Mouse (Mus musculus): ENCODE results near the gene Nprl2. TPM values are rescaled to one million over a fixed set of nuclear protein-coding genes. Genes with fewer than 3 reads are reported as not detected.
"Not testable (repeated sequence)": the region's sequence is repeated elsewhere in the genome, so short reads cannot be mapped to it uniquely, and the experiment has no call there.

Gene Nprl2
- total and polyA plus RNA-seq, 3 experiments = 12.6 to 31.4 (median 16.3) TPM

- peaks cover 23 to 58% of the 10 kb centered on the region in 2 experiments for H3K4me1 ChIP-seq (ENCODE audit: control insufficient read depth in 1 of 2, insufficient read depth in 2 of 2)
- peak overlapping the region; percentile 21 for H3K27ac ChIP-seq (ENCODE audit: insufficient read depth, low read depth)
- H3K79me2 ChIP-seq (replicated peaks; ENCODE audit: control insufficient read depth, extremely low read depth, insufficient read depth, poor library complexity, severe bottlenecking); H3K9me3 ChIP-seq (replicated peaks; ENCODE audit: low read length); in situ Hi-C loops (cut with MboI; ENCODE audit: low pct_ligation_motif_present, low pct_unique_long_range_greater_than_20kb, low sequenced_read_pairs); H3K27me3 ChIP-seq (replicated peaks); dilution Hi-C loops (cut with MboI; ENCODE audit: extremely low pct_ligation_motif_present, extremely low pct_unique_long_range_greater_than_20kb, low sequenced_read_pairs); H3K4me2 ChIP-seq (ENCODE audit: insufficient read depth, low read depth, poor library complexity, severe bottlenecking); H3K4me3 ChIP-seq (replicated peaks in 1 of 3; ENCODE audit: low read depth in 2 of 3, low read length in 2 of 3, poor library complexity in 1 of 3); H3K9ac ChIP-seq (ENCODE audit: insufficient read depth, low read depth): not testable (repeated sequence)
- peak; percentile 55 for DNase-seq (ENCODE audit: extremely low read depth)
- 0 out of 2 replicates have a peak, but pooled peaks have one; percentile 36 for TF ChIP-seq CHD2 (IDR thresholded peaks at IDR 0.05; ENCODE audit: low read length)
- peak; percentile 7 for TF ChIP-seq RAD21 (IDR thresholded peaks at IDR 0.05; ENCODE audit: low read depth, low read length)
- TF ChIP-seq CTCF (conservative IDR thresholded peaks at IDR 0.05 in 1 of 2, IDR thresholded peaks at IDR 0.05 in 1 of 2; ENCODE audit: low read depth in 2 of 2, low read length in 2 of 2) = peak in 1 of 2 experiments; percentile 51; a peak in 2 of 4 replicates
- 0 out of 2 replicates have a peak, but pooled peaks have one; percentile 15 for TF ChIP-seq SMC3 (IDR thresholded peaks at IDR 0.05; ENCODE audit: low read depth, low read length)
- H3K36me3 ChIP-seq (replicated peaks in 1 of 2; ENCODE audit: control insufficient read depth in 1 of 2, insufficient read depth in 1 of 2, low read length in 1 of 2) = peaks cover 26 to 50% of the 10 kb centered on the region in 2 experiments
Observed at GRCm38 (mm10) chr9:107565556-107565955, 23.5 kb downstream of the Nprl2 start.

GRCm38 (mm10) chr9:107566041-107566709 is 24.1 kb downstream of the Nprl2 start:
- Histone ChIP-seq H3K4me1 (ENCODE audit: control insufficient read depth in 1 of 2, insufficient read depth in 2 of 2) (peaks cover 23 to 65% of the 10 kb centered on the region in 2 experiments), H3K36me3 (replicated peaks in 1 of 2; ENCODE audit: control insufficient read depth in 1 of 2, insufficient read depth in 1 of 2, low read length in 1 of 2) (peaks cover 29 to 50% of the 10 kb centered on the region in 2 experiments), H3K27me3 (replicated peaks) (no peaks in the 10 kb centered on the region), H3K79me2 (replicated peaks; ENCODE audit: control insufficient read depth, extremely low read depth, insufficient read depth, poor library complexity, severe bottlenecking) (peaks cover 9% of the 10 kb centered on the region), H3K9ac (ENCODE audit: insufficient read depth, low read depth) (no peak overlapping the region), H3K9me3 (replicated peaks; ENCODE audit: low read length) (no peaks in the 10 kb centered on the region), H3K4me3 (replicated peaks in 1 of 3; ENCODE audit: low read depth in 2 of 3, low read length in 2 of 3, poor library complexity in 1 of 3) (no peak overlapping the region), H3K27ac (ENCODE audit: insufficient read depth, low read depth) (no peak overlapping the region), H3K4me2 (ENCODE audit: insufficient read depth, low read depth, poor library complexity, severe bottlenecking) (no peak overlapping the region)
- dilution Hi-C loops (cut with MboI; ENCODE audit: extremely low pct_ligation_motif_present, extremely low pct_unique_long_range_greater_than_20kb, low sequenced_read_pairs) = no loop called here
- DNase-seq (ENCODE audit: extremely low read depth) = peak; percentile 77
- in situ Hi-C loops (cut with MboI; ENCODE audit: low pct_ligation_motif_present, low pct_unique_long_range_greater_than_20kb, low sequenced_read_pairs) = no loop called here
- TF ChIP-seq UBTF (IDR thresholded peaks at IDR 0.05; ENCODE audit: low read depth, low read length) = no peak
- no peak for TF ChIP-seq JUND (conservative IDR thresholded peaks at IDR 0.05; ENCODE audit: low read depth, low read length)
- TF ChIP-seq NELFE (IDR thresholded peaks at IDR 0.05; ENCODE audit: low read depth, low read length) = no peak
- no peak for TF ChIP-seq ELF1 (IDR thresholded peaks at IDR 0.05; ENCODE audit: low read depth, low read length)
- 0 out of 2 replicates have a peak, but pooled peaks have one; percentile 35 for TF ChIP-seq RCOR1 (conservative IDR thresholded peaks at IDR 0.05; ENCODE audit: low read depth, low read length)
- TF ChIP-seq MXI1 (IDR thresholded peaks at IDR 0.05; ENCODE audit: low read depth, low read length) = no peak; the same call in 1 of the 2 replicates
- TF ChIP-seq CHD2 (IDR thresholded peaks at IDR 0.05; ENCODE audit: low read length) = no peak
- 0 out of 2 replicates have a peak, but pooled peaks have one; percentile 32 for TF ChIP-seq IRF4 (IDR thresholded peaks at IDR 0.05; ENCODE audit: low read depth, low read length)
- TF ChIP-seq HCFC1 (IDR thresholded peaks at IDR 0.05; ENCODE audit: low read depth, low read length) = 0 out of 2 replicates have a peak, but pooled peaks have one; percentile 15
- TF ChIP-seq TCF12 (IDR thresholded peaks at IDR 0.05; ENCODE audit: low read depth, low read length) = no peak
- no peak for TF ChIP-seq ZMIZ1 (IDR thresholded peaks at IDR 0.05; ENCODE audit: low read depth, low read length)
- no peak for TF ChIP-seq POLR2AphosphoS2 (IDR thresholded peaks at IDR 0.05; ENCODE audit: low read depth, low read length)
- no peak for TF ChIP-seq ZNF384 (IDR thresholded peaks at IDR 0.05; ENCODE audit: low read depth, low read length)
- TF ChIP-seq KAT2A (IDR thresholded peaks at IDR 0.05; ENCODE audit: insufficient replicate concordance, low read length) = no peak
- peak; percentile 70 to 91 for TF ChIP-seq CTCF (conservative IDR thresholded peaks at IDR 0.05 in 1 of 2, IDR thresholded peaks at IDR 0.05 in 1 of 2; ENCODE audit: low read depth in 2 of 2, low read length in 2 of 2)
- TF ChIP-seq NRF1 (IDR thresholded peaks at IDR 0.05; ENCODE audit: low read depth, low read length) = no peak
- TF ChIP-seq MAFK (IDR thresholded peaks at IDR 0.05; ENCODE audit: insufficient replicate concordance, low read length) = no peak
- TF ChIP-seq JUN (IDR thresholded peaks at IDR 0.05; ENCODE audit: insufficient read depth, low read depth, low read length) = no peak
- TF ChIP-seq TBP (conservative IDR thresholded peaks at IDR 0.05; ENCODE audit: low read depth, low read length) = no peak
- no peak for TF ChIP-seq GABPA (IDR thresholded peaks at IDR 0.05; ENCODE audit: insufficient replicate concordance, low read depth, low read length)
- no peak for TF ChIP-seq ETS1 (conservative IDR thresholded peaks at IDR 0.05; ENCODE audit: low read depth, low read length)
- no peak for TF ChIP-seq MEF2A (IDR thresholded peaks at IDR 0.05; ENCODE audit: borderline replicate concordance, low read depth, low read length)
- TF ChIP-seq E2F4 (IDR thresholded peaks at IDR 0.05; ENCODE audit: insufficient replicate concordance, low read depth, low read length) = no peak
- TF ChIP-seq ZKSCAN1 (IDR thresholded peaks at IDR 0.05; ENCODE audit: borderline replicate concordance, low read depth, low read length) = no peak
- TF ChIP-seq USF1 (IDR thresholded peaks at IDR 0.05; ENCODE audit: low read depth, low read length) = no peak
- no peak for TF ChIP-seq SIN3A (IDR thresholded peaks at IDR 0.05; ENCODE audit: low read length)
- no peak for TF ChIP-seq POLR2A (IDR thresholded peaks at IDR 0.05; ENCODE audit: low read depth, low read length)
- TF ChIP-seq MAX (IDR thresholded peaks at IDR 0.05; ENCODE audit: low read length) = no peak
- no peak for TF ChIP-seq PAX5 (IDR thresholded peaks at IDR 0.05; ENCODE audit: low read length)
- peak; percentile 66 for TF ChIP-seq SMC3 (IDR thresholded peaks at IDR 0.05; ENCODE audit: low read depth, low read length)
